Mouse (Mus musculus) spleen, adult 2 months (tissue): ENCODE data around the gene Slco1b2.

Source experiments
- CTCF ChIP-seq: fragments of 200-500 bp; IDR thresholded peaks from 2 replicates; pipeline ENCODE4 v1.5.1; 2011; ENCODE audit warnings: mild to moderate bottlenecking, inconsistent platforms; ENCODE audit not compliant: insufficient read depth, insufficient read length, insufficient replicate concordance; ENCODE audit errors: extremely low read depth
- POLR2A ChIP-seq: fragments of 200-500 bp; IDR thresholded peaks from 2 replicates; pipeline ENCODE4 v1.6.1; 2011; ENCODE audit warnings: low read depth, low read length, inconsistent platforms

GRCm38 (mm10) chr6:141596081-141596480, 33.2 kb upstream of the Slco1b2 start:
- TF ChIP-seq POLR2A (no peak), CTCF (no peak)
